In genomic region chr16:4649211-4649610, GRCm38 (mm10) we compare ENCODE assay signal across 20 mouse cellular contexts. TPM values are rescaled to one million over a fixed set of nuclear protein-coding genes. Genes with fewer than 3 reads are reported as not detected.
DNase-seq lines count a peak whose midpoint lies in the region; ATAC-seq lines count a peak whose summit lies in the region.
"Had no signal": no experiment of that assay in that cellular context is flagged by ENCODE, and none has a peak within 500 bp of the region (broad histone marks: within the 10 kb centered on the region; RNA-seq: fewer than 3 reads in every experiment).

No protein-coding gene starts in this region.

- H3K4me1 ChIP-seq in hindbrain, embryonic 10.5 days (replicated peaks) = peaks cover 75% of the 10 kb centered on the region
- H3K4me1 ChIP-seq in hindbrain, embryonic 11.5 days (replicated peaks; ENCODE audit: control insufficient read depth, insufficient read depth, low read length) = no peaks in the 10 kb centered on the region
- no peaks in the 10 kb centered on the region for H3K4me1 ChIP-seq in midbrain, embryonic 16.5 days (ENCODE audit: control insufficient read depth, insufficient read depth, low read length)
- peaks cover 5% of the 10 kb centered on the region for H3K4me1 ChIP-seq in midbrain, embryonic 13.5 days (replicated peaks)

- H3K27me3 ChIP-seq in hindbrain, embryonic 10.5 days (ENCODE audit: insufficient read depth, poor library complexity, severe bottlenecking) = no peaks in the 10 kb centered on the region
- H3K27me3 ChIP-seq in hindbrain, embryonic 11.5 days (ENCODE audit: control insufficient read depth, insufficient read depth, low read length) = no peaks in the 10 kb centered on the region
- no peaks in the 10 kb centered on the region for H3K27me3 ChIP-seq in midbrain, embryonic 16.5 days (ENCODE audit: control insufficient read depth, insufficient read depth, low read depth, low read length)
- no peaks in the 10 kb centered on the region for H3K27me3 ChIP-seq in midbrain, embryonic 13.5 days
- H3K27me3 ChIP-seq: embryonic facial prominence, embryonic 15.5 days; forebrain, embryonic 12.5 days; heart, embryonic 13.5 days; intestine, embryonic 15.5 days; neural tube, embryonic 13.5 days had no signal

- H3K27ac ChIP-seq in hindbrain, embryonic 10.5 days = peak overlapping the region; percentile 37
- no peak overlapping the region for H3K27ac ChIP-seq in hindbrain, embryonic 11.5 days (ENCODE audit: low read depth, low read length)
- H3K27ac ChIP-seq in midbrain, embryonic 16.5 days (ENCODE audit: low read length) = no peak overlapping the region
- H3K27ac ChIP-seq in midbrain, embryonic 13.5 days = no peak overlapping the region
- H3K27ac ChIP-seq: forebrain, embryonic 12.5 days; heart, embryonic 13.5 days; intestine, embryonic 15.5 days; neural tube, embryonic 13.5 days had no signal

- H3K9ac ChIP-seq in hindbrain, embryonic 11.5 days (ENCODE audit: low read depth, low read length) = no peak overlapping the region
- peak overlapping the region; percentile 34; the same call in 1 of the 2 replicates for H3K9ac ChIP-seq in midbrain, embryonic 16.5 days (ENCODE audit: low read depth, low read length)
- H3K9ac ChIP-seq in midbrain, embryonic 13.5 days (replicated peaks) = no peak overlapping the region
- H3K9ac ChIP-seq: embryonic facial prominence, embryonic 15.5 days; forebrain, embryonic 12.5 days; intestine, embryonic 15.5 days; neural tube, embryonic 13.5 days had no signal

- no peak overlapping the region for H3K4me3 ChIP-seq in hindbrain, embryonic 10.5 days
- H3K4me3 ChIP-seq in hindbrain, embryonic 11.5 days (ENCODE audit: low read depth, low read length) = no peak overlapping the region
- no peak overlapping the region for H3K4me3 ChIP-seq in midbrain, embryonic 16.5 days (ENCODE audit: low read depth, low read length)
- H3K4me3 ChIP-seq in midbrain, embryonic 13.5 days (replicated peaks) = no peak overlapping the region
- H3K4me3 ChIP-seq: embryonic facial prominence, embryonic 15.5 days; forebrain, embryonic 12.5 days; heart, embryonic 13.5 days; intestine, embryonic 15.5 days; neural tube, embryonic 13.5 days had no signal

- no peaks in the 10 kb centered on the region for H3K9me3 ChIP-seq in hindbrain, embryonic 10.5 days
- no peaks in the 10 kb centered on the region for H3K9me3 ChIP-seq in hindbrain, embryonic 11.5 days (ENCODE audit: control insufficient read depth, low read length)
- no peaks in the 10 kb centered on the region for H3K9me3 ChIP-seq in midbrain, embryonic 16.5 days (replicated peaks; ENCODE audit: control insufficient read depth, low read length, poor library complexity, severe bottlenecking)
- no peaks in the 10 kb centered on the region for H3K9me3 ChIP-seq in midbrain, embryonic 13.5 days
- H3K9me3 ChIP-seq: embryonic facial prominence, embryonic 15.5 days; forebrain, embryonic 12.5 days; heart, embryonic 13.5 days; intestine, embryonic 15.5 days; neural tube, embryonic 13.5 days had no signal

- no peak for DNase-seq in hindbrain, embryonic 10.5 days (ENCODE audit: low spot score)
- DNase-seq in hindbrain, embryonic 11.5 days (ENCODE audit: low spot score) = no peak
- DNase-seq in urinary bladder, postnatal 10 days (ENCODE audit: low spot score) = no peak
- no peak for DNase-seq in frontal cortex, adult 2 months (ENCODE audit: extremely low spot score in 1 of 2, low spot score in 1 of 2)
- DNase-seq: adrenal gland, adult 2 months; cerebellum, adult 9-11 months; gastrocnemius, postnatal 25 days; heart, postnatal 4 days; layer of hippocampus, adult 9-11 months; lung, postnatal 10 days; right cerebral cortex, adult 18-20 months; thymus, postnatal 36 days had no signal

- WGBS in hindbrain, embryonic 10.5 days = 85% methylated on average over 5 of the region's 5 CpGs
- 84% methylated on average over 5 of the region's 5 CpGs for WGBS in hindbrain, embryonic 11.5 days
- 88% methylated on average over 5 of the region's 5 CpGs for WGBS in midbrain, embryonic 16.5 days
- 89% methylated on average over 5 of the region's 5 CpGs for WGBS in midbrain, embryonic 13.5 days

- H3K36me3 ChIP-seq in hindbrain, embryonic 10.5 days = peaks cover 59% of the 10 kb centered on the region
- no peaks in the 10 kb centered on the region for H3K36me3 ChIP-seq in hindbrain, embryonic 11.5 days (ENCODE audit: control insufficient read depth, insufficient read depth, low read length)
- H3K36me3 ChIP-seq in midbrain, embryonic 16.5 days (ENCODE audit: control insufficient read depth, insufficient read depth, low read length) = peaks cover 5% of the 10 kb centered on the region; the same call in 1 of the 2 replicates
- H3K36me3 ChIP-seq in midbrain, embryonic 13.5 days = peaks cover 43% of the 10 kb centered on the region

- no peak for ATAC-seq in hindbrain, embryonic 11.5 days (ENCODE audit: low FRiP score)
- ATAC-seq in midbrain, embryonic 16.5 days = no peak
- ATAC-seq in midbrain, embryonic 13.5 days = no peak
- 0 out of 2 replicates have a peak, but pooled peaks have one; percentile 28 for ATAC-seq in erythroid progenitor cell, adult 5-6 weeks (replicated peaks; ENCODE audit: low FRiP score, poor library complexity, severe bottlenecking)
- ATAC-seq: intestine, embryonic 15.5 days had no signal

- no peak overlapping the region for H3K4me2 ChIP-seq in hindbrain, embryonic 11.5 days (replicated peaks; ENCODE audit: low read depth, low read length)
- no peak overlapping the region for H3K4me2 ChIP-seq in midbrain, embryonic 16.5 days (ENCODE audit: low read length)
- no peak overlapping the region for H3K4me2 ChIP-seq in midbrain, embryonic 13.5 days (replicated peaks)
- H3K4me2 ChIP-seq: embryonic facial prominence, embryonic 15.5 days; forebrain, embryonic 12.5 days; heart, embryonic 13.5 days; intestine, embryonic 15.5 days; neural tube, embryonic 13.5 days had no signal

RNA-seq across cellular contexts. Expression of gene Dnaja3, which starts 9.4 kb away (rescaled TPM):
- 60.7 and 62.7 TPM in 2 replicates for polyA plus RNA-seq in hindbrain, embryonic 10.5 days (2016; fragmentation: Nextera tagmentation; extraction: Ambion mirVana)
- polyA plus RNA-seq in hindbrain, embryonic 11.5 days (2014; fragmentation: Nextera tagmentation; extraction: Ambion mirVana) = 49.1 and 54.0 TPM in 2 replicates
- 69.2 and 70.2 TPM in 2 replicates for polyA plus RNA-seq in midbrain, embryonic 16.5 days (2015; fragmentation: Nextera tagmentation; extraction: Ambion mirVana)
- 50.5 and 54.3 TPM in 2 replicates for polyA plus RNA-seq in midbrain, embryonic 13.5 days (2015; fragmentation: Nextera tagmentation; extraction: Ambion mirVana)
- total RNA-seq in erythroid progenitor cell, adult 5-6 weeks (2015; ENCODE audit: low replicate concordance) = 10.1 and 12.6 TPM in 2 replicates
- total RNA-seq in erythroid progenitor cell, adult 5-6 weeks (2017; ENCODE audit: low replicate concordance) = 10.9 and 14.3 TPM in 2 replicates
- polyA plus RNA-seq in frontal cortex, adult 2 months (2012; rRNA removed) = 51.2 and 51.9 TPM in 2 replicates

RNA-seq across cellular contexts. Expression of gene Vasn, which starts 9.5 kb away (rescaled TPM):
- polyA plus RNA-seq in hindbrain, embryonic 10.5 days (2016; fragmentation: Nextera tagmentation; extraction: Ambion mirVana) = 10.3 and 12.6 TPM in 2 replicates
- 7.9 and 9.4 TPM in 2 replicates for polyA plus RNA-seq in hindbrain, embryonic 11.5 days (2014; fragmentation: Nextera tagmentation; extraction: Ambion mirVana)
- 4.2 and 4.3 TPM in 2 replicates for polyA plus RNA-seq in midbrain, embryonic 16.5 days (2015; fragmentation: Nextera tagmentation; extraction: Ambion mirVana)
- 3.2 and 4.6 TPM in 2 replicates for polyA plus RNA-seq in midbrain, embryonic 13.5 days (2015; fragmentation: Nextera tagmentation; extraction: Ambion mirVana)
- not detected in 2 replicates for total RNA-seq in erythroid progenitor cell, adult 5-6 weeks (2015; ENCODE audit: low replicate concordance)
- not detected in 2 replicates for total RNA-seq in erythroid progenitor cell, adult 5-6 weeks (2017; ENCODE audit: low replicate concordance)
- polyA plus RNA-seq in frontal cortex, adult 2 months (2012; rRNA removed) = 5.9 and 6.9 TPM in 2 replicates

RNA-seq across cellular contexts. Expression of gene Pam16, which starts 24.4 kb away (rescaled TPM):
- polyA plus RNA-seq in hindbrain, embryonic 10.5 days (2016; fragmentation: Nextera tagmentation; extraction: Ambion mirVana) = 88.0 and 131 TPM in 2 replicates
- polyA plus RNA-seq in hindbrain, embryonic 11.5 days (2014; fragmentation: Nextera tagmentation; extraction: Ambion mirVana) = 113 and 117 TPM in 2 replicates
- polyA plus RNA-seq in midbrain, embryonic 16.5 days (2015; fragmentation: Nextera tagmentation; extraction: Ambion mirVana) = 144 and 153 TPM in 2 replicates
- polyA plus RNA-seq in midbrain, embryonic 13.5 days (2015; fragmentation: Nextera tagmentation; extraction: Ambion mirVana) = 153 and 155 TPM in 2 replicates
- total RNA-seq in erythroid progenitor cell, adult 5-6 weeks (2015; ENCODE audit: low replicate concordance) = 9.4 and 16.8 TPM in 2 replicates
- 3.9 and 9.6 TPM in 2 replicates for total RNA-seq in erythroid progenitor cell, adult 5-6 weeks (2017; ENCODE audit: low replicate concordance)
- polyA plus RNA-seq in frontal cortex, adult 2 months (2012; rRNA removed) = 95.5 and 119 TPM in 2 replicates

RNA-seq across cellular contexts. Expression of gene Coro7, which starts 30.4 kb away (rescaled TPM):
- polyA plus RNA-seq in hindbrain, embryonic 10.5 days (2016; fragmentation: Nextera tagmentation; extraction: Ambion mirVana) = 24.4 and 25.5 TPM in 2 replicates
- 14.4 and 15.0 TPM in 2 replicates for polyA plus RNA-seq in hindbrain, embryonic 11.5 days (2014; fragmentation: Nextera tagmentation; extraction: Ambion mirVana)
- 32.6 and 36.4 TPM in 2 replicates for polyA plus RNA-seq in midbrain, embryonic 16.5 days (2015; fragmentation: Nextera tagmentation; extraction: Ambion mirVana)
- polyA plus RNA-seq in midbrain, embryonic 13.5 days (2015; fragmentation: Nextera tagmentation; extraction: Ambion mirVana) = 25.1 and 26.5 TPM in 2 replicates
- total RNA-seq in erythroid progenitor cell, adult 5-6 weeks (2015; ENCODE audit: low replicate concordance) = 19.8 and 36.5 TPM in 2 replicates
- total RNA-seq in erythroid progenitor cell, adult 5-6 weeks (2017; ENCODE audit: low replicate concordance) = 7.3 and 14.8 TPM in 2 replicates
- polyA plus RNA-seq in frontal cortex, adult 2 months (2012; rRNA removed) = 100 and 112 TPM in 2 replicates

RNA-seq across cellular contexts. Expression of gene Glis2, which starts 54.7 kb away (rescaled TPM):
- 27.3 and 27.9 TPM in 2 replicates for polyA plus RNA-seq in hindbrain, embryonic 10.5 days (2016; fragmentation: Nextera tagmentation; extraction: Ambion mirVana)
- polyA plus RNA-seq in hindbrain, embryonic 11.5 days (2014; fragmentation: Nextera tagmentation; extraction: Ambion mirVana) = 26.3 and 27.6 TPM in 2 replicates
- 13.0 and 14.0 TPM in 2 replicates for polyA plus RNA-seq in midbrain, embryonic 16.5 days (2015; fragmentation: Nextera tagmentation; extraction: Ambion mirVana)
- polyA plus RNA-seq in midbrain, embryonic 13.5 days (2015; fragmentation: Nextera tagmentation; extraction: Ambion mirVana) = 20.0 and 26.3 TPM in 2 replicates
- total RNA-seq in erythroid progenitor cell, adult 5-6 weeks (2015; ENCODE audit: low replicate concordance) = not detected in 2 replicates
- not detected in 2 replicates for total RNA-seq in erythroid progenitor cell, adult 5-6 weeks (2017; ENCODE audit: low replicate concordance)
- 17.9 and 19.1 TPM in 2 replicates for polyA plus RNA-seq in frontal cortex, adult 2 months (2012; rRNA removed)
